Mouse (Mus musculus) forelimb bud, embryonic 11.5 days (tissue): ENCODE results near the gene Mpp2.

Experiments
- DNase-seq: peaks from one replicate; pipeline ENCODE4 v3.0.0-alpha.2; 2012; ENCODE audit warnings: low read depth, low spot score

Mpp2 gene

DNA sequence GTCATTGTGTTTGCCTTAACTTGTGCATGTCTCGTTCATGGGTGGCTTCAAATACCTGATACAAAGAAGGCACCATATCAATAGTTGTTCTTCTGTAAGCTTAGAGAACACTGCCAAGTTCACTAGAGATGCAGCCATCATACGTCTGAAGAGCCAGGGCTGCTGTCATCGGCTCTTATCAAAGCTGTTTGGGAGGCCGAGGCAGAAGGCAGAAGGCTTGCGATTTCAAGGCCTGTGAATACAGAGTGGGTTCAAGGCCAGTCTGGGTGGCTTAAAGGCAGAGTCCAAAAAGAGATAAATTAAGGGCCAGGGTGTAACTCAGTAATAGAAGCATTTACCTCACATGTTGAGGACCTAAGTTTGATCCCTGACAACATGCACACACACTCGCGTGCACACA is 52.0 kb downstream of the Mpp2 start:
- no peak for DNase-seq

DNA sequence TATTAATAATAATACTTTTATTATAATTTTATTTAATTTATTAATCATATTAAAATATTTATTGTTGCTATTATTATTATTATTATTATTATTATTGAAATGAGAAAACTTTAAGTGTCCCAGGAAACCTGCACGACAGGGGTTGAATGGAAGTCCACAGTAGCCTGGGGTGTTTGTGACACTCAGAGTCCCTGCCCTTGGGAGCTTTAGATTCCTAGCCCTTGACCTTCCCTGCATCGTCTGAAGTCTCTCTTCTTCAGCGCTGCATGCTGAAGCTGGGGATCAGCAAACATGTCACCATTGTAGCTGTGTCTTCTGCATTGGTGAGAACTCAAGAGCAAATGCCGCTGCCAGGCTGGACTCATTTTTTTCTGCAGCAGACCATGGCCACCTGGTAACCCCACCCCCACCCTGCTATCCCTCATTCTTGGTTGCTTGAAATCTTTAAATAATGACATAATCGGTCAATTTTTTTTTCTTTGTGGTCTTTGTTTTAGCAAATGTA is 52.8 kb downstream of the Mpp2 start:
- DNase-seq: no peak

DNA sequence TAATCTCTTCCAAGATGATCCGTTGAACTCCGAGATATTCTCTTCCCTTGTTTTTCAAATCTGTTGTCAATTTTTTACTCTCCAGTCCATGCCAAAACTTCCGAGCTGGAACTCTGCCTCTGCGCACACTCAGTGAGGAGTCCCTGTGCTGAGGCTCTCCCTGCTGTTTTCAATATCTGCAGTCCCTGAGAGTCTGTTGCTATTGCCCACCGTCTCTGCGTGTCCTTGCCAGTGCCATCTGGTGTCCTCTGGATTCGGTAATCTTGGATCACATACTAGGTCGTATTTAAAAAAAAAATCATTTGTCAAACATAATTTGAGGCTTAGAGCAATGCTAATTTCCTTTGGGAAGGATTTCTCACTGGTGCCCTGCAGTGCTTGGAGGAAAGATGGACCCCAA is 53.4 kb downstream of the Mpp2 start:
- no peak for DNase-seq

DNA sequence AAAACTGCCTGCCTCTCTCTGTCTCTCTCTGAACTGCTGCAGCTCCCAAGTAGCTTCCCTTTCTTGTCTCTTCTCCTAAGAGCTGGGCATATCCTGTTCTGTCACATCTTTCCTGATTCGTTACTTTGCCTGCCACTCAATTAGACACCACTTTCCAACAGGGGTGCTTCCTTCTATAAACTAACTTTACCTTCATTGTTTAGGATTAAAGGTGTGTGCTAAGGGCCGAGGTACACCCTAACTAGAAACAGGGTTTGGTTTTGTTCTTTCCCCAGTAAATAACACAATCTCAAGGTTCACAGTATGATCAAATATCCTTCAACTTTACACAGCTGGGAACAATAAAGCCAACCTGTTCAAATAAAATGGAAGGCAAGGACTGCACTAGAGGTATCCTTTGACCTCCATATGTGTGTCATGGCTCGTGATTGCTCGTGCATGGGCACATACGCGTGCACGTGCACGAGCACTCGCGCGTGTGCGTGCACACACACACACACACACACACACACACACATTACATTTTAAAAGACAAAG is 55.2 kb downstream of the Mpp2 start:
- DNase-seq: no peak

DNA sequence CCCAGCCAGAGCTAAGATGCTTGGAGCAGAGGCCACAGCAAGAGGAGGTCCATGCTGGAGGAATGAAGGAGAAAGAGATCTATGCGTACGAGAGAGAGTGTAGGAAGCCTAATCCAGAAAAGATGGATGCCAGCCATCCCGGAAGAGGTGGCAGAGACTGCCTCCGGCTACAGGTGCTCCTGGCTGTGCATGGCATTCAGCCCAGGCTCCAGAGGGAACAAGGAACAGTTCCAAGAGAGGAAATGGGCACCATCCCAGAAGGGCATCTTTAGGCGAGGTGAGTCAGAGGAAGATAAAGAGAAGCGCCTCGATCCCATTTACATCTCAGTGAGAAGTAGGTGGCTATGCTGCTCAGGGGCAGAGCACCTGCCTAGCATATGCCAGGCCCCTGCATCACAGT is 57.2 kb downstream of the Mpp2 start:
- DNase-seq: no peak

DNA sequence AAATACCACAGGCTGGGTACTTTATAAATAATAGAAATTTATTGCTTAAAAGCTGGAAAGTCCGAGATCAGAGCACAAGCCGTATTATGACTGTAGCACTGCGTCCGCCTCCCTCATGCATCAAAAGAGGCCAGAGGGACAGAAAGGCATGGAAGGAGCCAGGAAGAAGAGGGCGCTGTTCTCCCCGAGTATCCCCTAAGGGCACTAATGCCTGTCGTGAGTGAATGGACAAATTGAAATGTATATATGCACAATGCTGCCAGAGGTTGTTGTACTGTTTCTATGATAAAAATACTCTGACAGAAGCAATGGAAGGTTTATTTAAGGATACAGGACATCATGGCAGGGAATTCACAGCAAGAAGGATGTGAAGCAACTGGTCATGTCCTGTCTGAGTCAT is 58.3 kb downstream of the Mpp2 start:
- DNase-seq: no peak

DNA sequence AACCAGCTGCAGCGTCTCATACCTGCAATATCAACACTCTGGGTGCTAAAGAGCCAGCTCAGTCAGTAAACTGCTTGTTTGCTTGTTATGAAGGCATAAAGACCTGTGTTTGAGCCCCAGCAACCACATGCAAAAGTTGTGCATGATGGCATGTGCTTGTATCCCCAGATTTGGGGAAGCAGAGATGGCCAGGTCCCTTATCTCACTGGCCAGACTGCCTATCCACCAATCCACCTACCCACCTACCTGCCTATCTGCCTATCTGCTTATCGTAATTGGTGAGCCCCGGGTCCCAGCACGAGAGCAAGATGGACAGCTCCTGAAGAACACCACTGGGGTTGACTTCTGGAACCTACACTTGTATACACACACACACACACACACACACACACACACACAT is 59.0 kb downstream of the Mpp2 start:
- no peak for DNase-seq

DNA sequence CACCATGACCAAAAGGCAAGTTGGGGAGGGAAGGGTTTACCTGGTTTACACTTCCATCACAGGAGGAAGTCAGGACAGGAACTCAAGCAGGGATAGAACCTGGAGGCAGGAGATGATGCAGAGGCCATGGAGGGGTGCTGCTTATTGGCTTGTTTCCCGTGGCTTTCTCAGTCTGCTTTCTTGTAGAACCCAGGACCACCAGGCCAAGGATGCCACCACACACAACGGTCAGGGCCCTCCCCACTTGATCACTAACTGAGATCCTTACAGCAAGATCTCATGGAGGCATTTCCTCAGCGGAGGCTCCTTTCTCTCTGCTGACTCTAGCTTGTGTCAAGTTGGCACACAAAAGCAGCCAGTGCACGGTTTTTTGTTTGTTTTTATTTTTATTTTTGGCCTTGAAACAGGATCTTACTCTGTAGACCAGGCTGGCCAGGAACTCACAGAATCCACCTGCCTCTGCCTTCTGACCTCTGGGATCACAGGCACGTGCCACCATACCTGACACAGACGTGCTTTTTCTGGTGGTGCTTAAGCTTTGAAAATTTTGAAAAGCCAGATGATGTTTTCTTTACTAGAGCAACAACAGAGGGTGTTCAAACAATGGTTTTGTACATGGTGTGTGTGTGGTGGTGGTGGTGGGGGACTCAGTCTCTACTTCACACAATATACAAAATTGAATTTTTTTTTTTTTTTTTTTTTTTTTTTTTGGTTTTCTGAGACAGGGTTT is 60.1 kb downstream of the Mpp2 start, which contains the start of gene Mpp3:
TSS of gene Mpp3 (minus strand) at position 375 of the 730 bp plus-strand sequence.
- no peak for DNase-seq

DNA sequence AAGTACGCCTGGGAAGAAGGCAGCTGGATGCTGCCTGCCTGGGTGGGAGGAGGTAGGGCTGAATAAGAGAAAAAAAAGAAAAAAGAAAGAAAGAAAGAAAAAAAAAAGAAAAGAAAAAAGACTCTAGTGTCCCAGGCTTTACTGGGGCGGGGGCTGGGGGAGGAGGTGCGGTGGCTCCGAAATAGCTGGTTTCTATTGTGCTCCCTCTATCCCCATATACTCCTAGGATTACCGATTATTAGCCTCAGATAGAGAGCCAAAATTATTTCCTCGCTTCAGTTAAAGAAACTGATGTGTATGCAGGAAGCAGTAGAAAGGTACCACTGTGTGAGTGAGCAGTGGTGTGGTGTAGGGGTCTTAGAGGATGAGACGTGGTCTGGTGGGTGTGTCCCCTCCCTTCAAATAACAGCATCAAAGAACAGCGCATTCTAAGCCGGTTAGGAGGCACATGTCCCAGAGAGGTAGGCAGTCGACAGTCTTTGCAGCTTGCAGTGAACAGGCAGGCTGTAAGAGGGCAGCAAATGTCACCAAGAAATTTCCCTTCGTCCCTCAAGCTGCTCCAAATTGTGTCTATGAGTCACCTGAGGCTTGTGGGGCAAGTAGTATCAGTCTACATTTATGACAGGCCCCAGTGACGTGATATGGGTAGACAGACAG is 60.8 kb downstream of the Mpp2 start:
- DNase-seq: no peak

DNA sequence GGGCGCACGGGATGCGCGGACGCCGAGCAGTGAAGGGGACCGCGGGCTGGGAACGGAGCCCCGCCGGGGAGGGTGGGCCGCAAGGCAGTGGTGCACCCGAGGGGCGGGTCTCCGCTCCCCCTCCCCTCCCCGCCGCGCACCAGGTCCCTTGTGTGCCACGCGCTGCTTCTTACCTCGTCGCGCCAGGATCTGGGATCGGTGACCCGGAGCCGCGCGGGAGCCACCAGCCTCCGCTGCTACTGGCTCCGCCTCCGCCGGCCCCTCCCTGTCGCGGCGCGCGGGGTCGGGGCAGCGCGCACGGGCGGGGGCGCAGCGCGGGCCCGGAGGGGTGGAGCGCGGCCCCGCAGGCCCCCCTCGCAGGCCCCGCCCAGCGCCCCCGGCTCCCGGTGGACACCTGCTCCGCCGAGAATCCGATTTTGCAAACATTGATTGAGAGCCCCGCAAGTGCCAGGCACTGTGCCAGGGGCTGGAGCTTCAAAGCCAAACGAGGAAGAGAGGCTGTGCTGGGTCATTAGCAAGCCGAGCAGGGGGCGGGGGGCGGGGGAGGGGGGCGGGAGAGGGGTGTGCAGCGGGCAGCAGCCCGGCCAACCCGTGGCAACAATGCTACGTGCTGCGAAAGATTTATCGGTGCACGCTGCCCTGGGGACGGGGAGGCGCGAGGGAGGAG is 61.5 kb downstream of the Mpp2 start:
- peak; percentile 84 for DNase-seq

DNA sequence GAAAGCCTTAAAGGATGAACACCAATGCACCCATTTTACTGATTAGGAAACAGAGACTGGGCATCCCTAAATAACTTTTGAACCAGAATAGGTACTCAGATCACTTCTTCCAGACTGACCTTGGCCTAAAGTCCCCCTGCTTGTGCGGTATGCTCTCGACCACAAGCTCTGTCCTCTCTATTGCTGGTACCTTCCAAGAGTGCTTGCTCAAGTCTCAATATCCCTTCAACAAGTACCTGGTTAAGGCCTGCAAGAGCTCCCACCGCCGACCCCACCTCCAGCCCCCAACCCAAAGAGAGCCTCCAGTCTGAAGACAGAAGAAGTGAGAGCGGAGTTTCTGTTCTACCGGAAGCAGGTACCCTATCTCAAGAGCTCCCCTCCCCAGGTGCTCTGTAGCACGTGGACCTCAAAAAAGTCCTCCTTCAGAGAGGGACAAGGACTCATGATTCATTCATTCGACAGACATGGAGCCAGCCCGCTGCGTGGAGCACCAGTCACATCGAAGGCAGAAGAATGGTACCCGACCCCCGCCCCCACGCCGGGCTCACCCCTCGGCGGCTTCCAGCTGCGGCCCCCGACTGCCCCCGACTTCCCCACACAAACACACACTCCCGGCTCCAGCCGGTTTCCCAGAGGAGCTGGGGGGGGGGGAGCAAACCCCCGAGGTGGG is 62.2 kb downstream of the Mpp2 start:
- DNase-seq: peak; percentile 37

DNA sequence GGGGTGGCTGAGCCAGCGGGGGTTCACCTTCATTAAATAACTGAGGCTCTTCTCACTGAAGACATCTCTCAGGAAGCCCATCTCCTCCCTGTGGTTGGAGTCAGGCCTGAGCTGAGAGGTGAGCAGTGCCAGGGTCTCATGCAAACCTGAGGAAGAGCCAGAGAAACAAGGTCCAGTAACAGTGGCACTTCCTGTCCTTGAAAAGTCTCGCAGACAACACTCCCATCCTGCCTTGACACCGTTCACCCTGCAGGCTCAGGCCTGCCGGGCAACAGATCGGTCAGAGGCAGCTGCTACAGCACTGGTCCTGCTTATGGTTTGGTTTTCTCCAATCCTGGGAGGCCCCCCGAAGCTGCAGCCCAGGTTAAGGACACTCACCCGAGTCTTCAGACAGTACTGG is 63.0 kb downstream of the Mpp2 start:
- no peak for DNase-seq

DNA sequence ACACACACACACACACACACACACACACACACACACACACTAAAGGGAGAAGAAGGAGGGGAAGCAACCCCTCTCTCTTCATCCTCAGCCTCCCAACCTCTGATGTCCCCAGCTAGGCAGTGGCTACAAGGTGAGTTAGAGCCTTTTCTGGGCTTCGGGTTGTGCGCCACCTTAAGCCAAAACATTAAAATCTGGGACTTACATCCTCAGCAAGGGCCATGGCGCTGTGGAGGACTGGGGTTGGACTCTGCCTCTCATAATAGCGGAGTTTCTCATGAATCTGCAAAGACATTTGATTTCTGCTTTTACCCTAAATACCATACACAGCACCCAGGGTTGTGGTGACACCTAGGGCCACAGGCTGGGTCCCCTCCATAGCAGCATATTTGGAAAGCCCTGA is 63.4 kb downstream of the Mpp2 start:
- DNase-seq: no peak

DNA sequence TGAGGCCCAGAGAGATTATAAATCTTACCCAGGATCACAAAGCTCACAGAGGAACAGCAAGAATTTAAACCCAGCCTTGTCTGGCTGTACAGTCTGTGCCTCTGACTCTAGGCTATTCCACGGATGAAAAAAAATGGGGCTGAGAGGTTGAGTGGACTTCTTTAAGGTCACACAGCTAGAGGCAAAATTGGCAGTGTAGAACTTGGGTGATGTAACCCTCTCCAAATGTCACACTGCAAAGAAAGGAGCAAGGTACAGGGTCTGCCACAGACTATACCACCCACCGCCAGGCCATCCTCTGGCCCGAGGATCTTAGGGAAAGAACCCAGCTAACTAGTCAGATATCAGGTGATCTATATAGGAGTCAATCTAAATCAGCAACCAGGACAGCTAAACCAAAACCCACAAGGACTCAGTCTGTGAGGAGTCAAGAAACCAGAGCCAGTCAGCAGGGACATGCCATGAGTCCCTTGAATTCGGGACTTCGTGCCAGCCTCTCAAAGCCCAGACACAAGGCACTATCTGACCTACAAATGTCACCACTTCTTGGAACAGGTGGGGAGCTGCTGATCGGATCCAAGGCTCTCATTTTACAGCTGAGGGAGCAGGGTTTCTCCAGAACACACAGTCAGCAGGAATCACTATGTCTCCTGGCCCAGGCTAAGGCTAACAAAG is 64.1 kb downstream of the Mpp2 start:
- no peak for DNase-seq

DNA sequence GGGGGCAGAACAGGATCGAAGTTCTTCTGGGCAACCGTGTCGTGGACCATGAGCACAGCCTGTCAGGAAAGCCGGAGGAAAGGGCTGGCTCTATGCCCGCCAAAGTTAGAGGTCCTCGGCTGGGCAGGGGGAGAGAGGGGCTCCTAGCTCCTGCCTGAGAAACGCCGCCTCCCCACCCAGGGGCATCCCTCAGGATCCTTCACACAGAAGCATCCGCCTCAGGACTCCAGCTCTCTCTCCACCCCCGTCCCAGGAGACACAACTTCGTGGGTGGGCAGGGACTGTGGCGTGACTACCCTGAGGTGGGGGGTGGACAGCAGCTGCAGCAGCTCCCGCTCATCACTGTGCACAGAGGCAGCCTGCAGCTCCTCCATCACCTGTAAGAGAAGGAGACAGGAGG is 64.9 kb downstream of the Mpp2 start:
- DNase-seq: no peak

DNA sequence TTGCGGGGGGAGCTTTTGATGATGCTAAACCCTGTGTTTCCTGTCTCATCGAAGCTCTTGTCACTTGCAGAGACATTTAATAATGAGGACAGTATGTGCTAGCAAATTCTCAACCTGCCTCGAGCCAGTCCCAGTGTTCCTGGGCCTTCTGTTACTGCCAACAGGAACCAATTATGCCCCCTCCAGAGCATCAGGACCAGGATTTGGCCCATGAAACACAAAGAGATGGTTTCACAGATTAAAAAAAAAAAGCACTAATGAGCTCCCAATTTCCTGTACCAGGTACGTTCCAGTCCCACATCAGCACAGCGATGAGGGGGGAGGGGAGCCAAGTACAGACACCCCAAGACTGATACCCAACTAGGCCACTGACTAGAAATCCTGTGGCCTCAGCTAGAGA is 67.1 kb downstream of the Mpp2 start:
- DNase-seq: no peak

DNA sequence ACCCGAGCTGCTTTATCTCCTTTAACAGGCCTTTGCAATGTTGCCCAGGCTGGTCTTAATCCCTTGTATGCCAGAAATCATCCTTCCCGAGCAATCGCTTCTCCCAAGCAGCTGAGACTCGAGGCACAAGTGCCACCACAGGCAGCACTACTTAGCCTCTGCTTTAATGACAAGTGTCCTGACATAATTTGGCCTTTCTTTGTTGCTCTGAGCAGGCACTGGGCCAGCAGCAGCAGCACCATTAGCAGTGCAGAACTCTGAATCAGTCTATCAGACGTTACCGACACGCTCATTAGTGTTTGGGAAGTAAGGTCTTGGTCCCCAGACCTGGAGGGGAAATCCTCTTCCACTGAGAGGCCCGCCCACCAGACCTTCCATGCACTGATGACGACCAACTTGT is 68.6 kb downstream of the Mpp2 start:
- no peak for DNase-seq

DNA sequence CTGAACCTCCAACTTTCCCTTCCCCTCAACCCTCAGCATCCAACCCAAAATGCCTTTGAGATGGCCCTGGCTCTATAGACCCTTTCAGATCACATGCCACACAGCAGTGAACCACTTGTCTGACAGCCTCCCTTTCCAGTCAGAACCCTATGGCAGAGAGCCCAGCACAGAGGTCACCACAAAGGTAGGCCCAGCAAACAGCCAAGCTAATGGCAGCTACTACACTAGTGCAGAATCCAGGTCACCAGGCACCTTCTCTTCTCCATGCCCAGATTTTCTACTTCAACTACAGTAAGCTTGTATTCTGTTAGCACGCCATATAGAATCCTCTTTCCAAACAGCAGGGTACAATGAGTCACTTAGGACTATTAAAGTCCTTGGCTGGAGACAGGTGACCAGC is 72.2 kb downstream of the Mpp2 start:
- DNase-seq: no peak

DNA sequence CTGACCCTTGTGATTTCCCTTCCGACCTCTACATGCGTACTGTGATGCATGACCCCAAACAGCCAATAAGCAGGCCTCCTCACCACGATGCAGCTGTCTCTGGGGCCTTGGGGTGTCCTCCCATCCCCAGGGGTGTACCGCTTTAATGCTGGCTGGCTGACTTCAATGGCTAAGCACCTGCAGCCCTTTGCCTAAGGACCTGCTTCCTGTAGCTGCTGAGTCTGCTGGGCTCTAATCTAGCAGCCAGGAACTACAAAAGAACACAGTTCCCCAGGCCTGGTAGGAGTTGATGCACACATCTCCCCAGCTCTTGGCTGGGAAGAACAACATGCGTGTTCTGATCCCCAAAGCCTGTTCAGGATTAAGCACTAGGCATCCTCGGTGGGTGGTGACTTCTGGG is 72.8 kb downstream of the Mpp2 start:
- no peak for DNase-seq

DNA sequence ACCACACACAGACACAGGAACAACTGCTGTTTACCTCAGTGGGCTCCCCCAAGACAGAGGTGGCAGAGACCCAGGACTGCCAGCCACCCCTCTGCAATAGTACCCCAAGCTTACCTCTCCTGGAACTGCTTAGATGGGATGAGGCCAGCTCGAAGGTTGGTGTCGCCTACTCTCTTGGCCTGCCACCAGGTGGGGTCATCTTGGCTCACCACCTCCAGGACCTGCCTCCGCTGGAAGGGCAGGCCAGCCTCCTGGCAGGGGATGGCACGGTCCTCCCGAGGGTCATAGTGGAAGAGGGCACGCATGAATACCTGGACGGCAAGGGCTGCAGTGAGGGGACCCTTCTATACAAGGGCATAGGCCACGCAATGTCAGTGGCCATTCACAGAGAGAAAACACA is 75.1 kb downstream of the Mpp2 start:
- DNase-seq: no peak

DNA sequence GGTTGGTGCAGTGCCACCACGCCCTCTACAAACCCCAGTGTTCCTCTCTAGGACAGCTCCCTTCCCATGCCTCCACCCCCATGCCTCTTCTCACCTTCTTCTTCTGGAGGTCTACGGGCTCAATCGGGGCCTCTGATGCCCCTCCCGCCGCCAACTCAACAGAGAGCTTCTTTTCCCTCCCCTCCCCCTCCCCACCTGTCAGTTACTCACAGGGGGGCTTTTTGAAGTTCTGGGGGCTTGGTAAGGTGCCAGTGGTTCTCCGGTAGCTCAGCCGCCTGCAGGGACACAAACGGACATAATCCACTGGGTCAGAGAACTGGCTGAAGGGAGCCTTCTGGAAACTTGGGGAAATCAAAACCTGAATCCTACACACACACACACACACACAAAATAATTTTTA is 76.8 kb downstream of the Mpp2 start:
- DNase-seq: no peak
